Mouse (Mus musculus) midbrain, embryonic 11.5 days (tissue): Measurements from ENCODE around the gene Zbtb49. TPM values are rescaled to one million over a fixed set of nuclear protein-coding genes. Genes with fewer than 3 reads are reported as not detected.

Experiments used
- ATAC-seq: fragments of 200-750 bp; cut with Nextera tagmentation; 2 replicates; pipeline ENCODE4 v1.8.0; 2017; ENCODE audit warnings: moderate TSS enrichment, moderate library complexity; ENCODE audit not compliant: low FRiP score
- DNase-seq: peaks from one replicate; pipeline ENCODE4 v3.0.0; 2015; ENCODE audit warnings: low spot score; ENCODE audit errors: missing footprints
- H3K27ac ChIP-seq: fragments of 300-500 bp; sonication (generic); 2 replicates; pipeline ENCODE4 v1.5.1; 2014; ENCODE audit warnings: low read depth, low read length
- H3K27me3 ChIP-seq: fragments of 300-500 bp; sonication (generic); 2 replicates; pipeline ENCODE4 v1.6.1; 2014; ENCODE audit warnings: mild to moderate bottlenecking, low read length, moderate library complexity, mixed read lengths; ENCODE audit not compliant: control insufficient read depth, insufficient read depth
- H3K36me3 ChIP-seq: fragments of 300-500 bp; sonication (generic); 2 replicates; pipeline ENCODE4 v1.6.1; 2014; ENCODE audit warnings: mild to moderate bottlenecking, low read length, moderate library complexity, mixed read lengths; ENCODE audit not compliant: control insufficient read depth, insufficient read depth
- H3K4me1 ChIP-seq: fragments of 300-500 bp; sonication (generic); 2 replicates; pipeline ENCODE4 v1.6.1; 2014; ENCODE audit warnings: low read length; ENCODE audit not compliant: control insufficient read depth, insufficient read depth
- H3K4me2 ChIP-seq: fragments of 300-500 bp; sonication (generic); 2 replicates; pipeline ENCODE4 v1.6.1; 2014; ENCODE audit warnings: mild to moderate bottlenecking, moderate library complexity
- H3K4me3 ChIP-seq: fragments of 300-500 bp; sonication (generic); 2 replicates; pipeline ENCODE4 v1.5.1; 2014; ENCODE audit warnings: low read depth, low read length
- H3K9ac ChIP-seq: fragments of 300-500 bp; sonication (generic); 2 replicates; pipeline ENCODE4 v1.6.1; 2014; ENCODE audit warnings: low read length
- H3K9me3 ChIP-seq: fragments of 300-500 bp; sonication (generic); 2 replicates; pipeline ENCODE4 v1.6.1; 2016; ENCODE audit warnings: low read length; ENCODE audit not compliant: control insufficient read depth
- WGBS: fragments of 180-500 bp; shearing (Covaris S2); extraction: QIAGEN DNeasy Blood & Tissue Kit; methylation state at CpG from one replicate; pipeline ENCODE4 v1.1.7; 2014; 5-methylcytosine and 5-hydroxymethylcytosine counted together
- polyA plus RNA-seq: library from polyadenylated mRNA; unstranded; fragments of >200 nt; fragmentation: Nextera tagmentation; extraction: Ambion mirVana; gene quantifications from 2 replicates; pipeline ENCODE4 v1.2.1, GENCODE M21; 2014

Gene Zbtb49
- 13.5 and 17.8 TPM in 2 replicates for polyA plus RNA-seq

- Histone ChIP-seq H3K4me1 (peaks cover 13% of the 10 kb centered on the region), H3K9ac (peak within 1 kb of the TSS; percentile 87), H3K4me2 (peak within 1 kb of the TSS; percentile 89), H3K4me3 (peak within 1 kb of the TSS; percentile 77), H3K27me3 (no peaks in the 10 kb centered on the region), H3K36me3 (peaks cover 11% of the 10 kb centered on the region; the same call in 1 of the 2 replicates), H3K27ac (no peak within 1 kb of the TSS), H3K9me3 (no peaks in the 10 kb centered on the region)
- ATAC-seq (peak; percentile 96), DNase-seq (peak; percentile 100)
- under 1% methylated on average over 55 of the region's 55 CpGs for WGBS
Observed at GRCm38 (mm10) chr5:38220328-38220912, at the start of gene Zbtb49, which contains the start of gene Lyar. Gene Zbtb49, minus strand, starts transcription at chr5:38220457. Gene Lyar, plus strand, starts transcription at chr5:38220470.

- Histone ChIP-seq H3K27me3 (no peaks in the 10 kb centered on the region; the same call in 1 of the 2 replicates), H3K9ac (peak within 1 kb of the TSS; percentile 90), H3K4me2 (peak within 1 kb of the TSS; percentile 86), H3K36me3 (peaks cover 12% of the 10 kb centered on the region; the same call in 1 of the 2 replicates), H3K9me3 (no peaks in the 10 kb centered on the region), H3K4me1 (peaks cover 8% of the 10 kb centered on the region), H3K27ac (no peak within 1 kb of the TSS; the same call in 1 of the 2 replicates), H3K4me3 (peak within 1 kb of the TSS; percentile 94)
- under 1% methylated on average over 40 of the region's 40 CpGs for WGBS
- ATAC-seq, result peak; percentile 77
- DNase-seq, result peak; percentile 98
Observed at GRCm38 (mm10) chr5:38260107-38260682, 39.9 kb upstream of the Zbtb49 start, which contains the start of gene Tmem128. Gene Tmem128, plus strand, starts transcription at chr5:38260185.

DNA sequence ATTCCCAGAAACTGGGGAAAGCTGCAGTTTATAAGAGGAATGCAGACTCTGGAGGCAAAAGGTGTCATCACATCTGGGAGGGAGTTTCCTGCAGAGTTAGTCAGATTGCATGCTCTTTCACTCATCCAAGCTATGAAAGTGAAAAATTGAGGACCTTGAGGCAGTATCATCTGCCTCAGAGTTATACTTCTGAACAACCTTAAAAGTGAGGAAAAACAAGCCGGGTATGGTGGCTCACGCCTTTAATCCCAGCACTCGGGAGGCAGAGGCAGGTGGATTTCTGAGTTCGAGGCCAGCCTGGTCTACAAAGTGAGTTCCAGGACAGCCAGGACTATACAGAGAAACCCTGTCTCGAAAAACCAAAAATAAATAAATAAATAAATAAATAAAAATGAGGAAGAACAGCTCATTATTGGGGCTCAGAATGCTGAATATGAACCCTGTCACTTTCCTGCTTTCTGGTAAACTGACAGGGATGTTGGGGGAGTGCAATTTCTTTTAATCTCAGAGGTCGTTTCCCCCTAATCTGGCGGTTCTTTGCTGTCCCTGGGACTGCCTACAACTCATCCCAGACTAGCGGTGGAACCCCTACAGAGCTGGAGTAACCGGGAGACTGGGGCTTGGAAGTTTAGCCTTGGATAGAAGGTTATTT is 39.3 kb upstream of the Zbtb49 start:
- no peaks in the 10 kb centered on the region; the same call in 1 of the 2 replicates for H3K27me3 ChIP-seq
- H3K4me3 ChIP-seq, result peak overlapping the region; percentile 94
- H3K9ac ChIP-seq, result peak overlapping the region; percentile 90
- ATAC-seq, result peak; percentile 22; the same call in 1 of the 2 replicates
- DNase-seq, result peak; percentile 83
- peaks cover 6% of the 10 kb centered on the region; the same call in 1 of the 2 replicates for H3K36me3 ChIP-seq
- WGBS, result 37% methylated on average over 8 of the region's 9 CpGs
- no peak overlapping the region; the same call in 1 of the 2 replicates for H3K27ac ChIP-seq
- no peaks in the 10 kb centered on the region for H3K9me3 ChIP-seq
- H3K4me1 ChIP-seq, result peaks cover 8% of the 10 kb centered on the region
- H3K4me2 ChIP-seq, result peak overlapping the region; percentile 86

DNA sequence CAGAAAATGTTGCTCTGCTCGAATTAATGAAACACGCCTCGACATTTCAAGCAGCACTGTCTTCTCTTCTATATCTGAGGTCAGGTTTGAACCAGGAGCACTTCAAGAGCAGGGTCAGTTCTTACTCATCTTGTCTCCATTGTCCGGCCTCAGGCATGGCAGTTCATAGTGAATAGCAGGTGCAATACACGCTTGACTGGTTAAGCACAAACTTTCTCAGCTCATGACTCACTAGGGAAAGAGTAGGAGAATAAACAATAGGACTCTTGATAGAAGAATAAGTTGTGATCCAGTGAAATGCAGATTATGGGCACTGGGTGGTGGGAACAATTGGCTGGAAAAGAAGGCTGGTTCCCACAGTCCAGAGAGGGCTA is 38.5 kb upstream of the Zbtb49 start:
- no peaks in the 10 kb centered on the region for H3K9me3 ChIP-seq
- 83% methylated on average over 5 of the region's 5 CpGs for WGBS
- no peak overlapping the region for H3K27ac ChIP-seq
- no peak for ATAC-seq
- peaks cover 8% of the 10 kb centered on the region for H3K4me1 ChIP-seq
- H3K27me3 ChIP-seq, result no peaks in the 10 kb centered on the region; the same call in 1 of the 2 replicates
- H3K4me3 ChIP-seq, result no peak overlapping the region
- peaks cover 4% of the 10 kb centered on the region; the same call in 1 of the 2 replicates for H3K36me3 ChIP-seq
- no peak overlapping the region for H3K4me2 ChIP-seq
- peak; percentile 28 for DNase-seq
- no peak overlapping the region for H3K9ac ChIP-seq

DNA sequence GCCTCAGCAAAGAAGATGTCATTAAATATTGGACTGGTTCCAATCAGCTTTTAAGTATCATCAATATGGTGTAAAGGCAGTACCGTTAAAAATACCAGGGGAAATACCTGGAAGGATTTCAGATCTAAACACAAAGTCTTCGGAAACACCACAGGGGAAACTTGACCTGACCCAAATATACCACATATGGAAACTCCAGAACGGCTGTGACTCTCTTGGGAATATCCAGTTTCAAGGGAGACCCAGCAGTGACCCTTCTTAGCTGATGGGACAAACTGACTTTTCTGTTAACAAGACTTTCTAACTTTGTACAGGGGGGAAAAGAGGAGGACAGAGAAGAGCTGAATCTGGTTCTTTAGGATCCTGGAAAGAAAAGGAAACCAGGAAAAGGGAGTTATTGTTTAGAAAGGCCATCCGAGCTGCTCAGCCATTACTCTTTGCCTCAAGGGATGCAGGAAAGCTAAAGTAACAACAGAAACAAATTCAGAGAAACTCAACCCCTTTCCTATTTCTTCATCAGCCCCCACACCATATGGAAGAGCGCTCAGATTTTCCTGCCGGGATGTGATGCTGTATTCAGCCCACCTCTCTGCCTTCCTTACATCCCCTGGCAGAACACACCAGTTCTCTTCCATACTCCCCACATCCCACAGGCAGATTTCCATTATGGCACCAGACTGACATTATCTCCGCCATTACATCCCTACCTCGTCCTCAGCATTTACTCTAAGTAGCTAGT is 37.9 kb upstream of the Zbtb49 start:
- ATAC-seq, result no peak
- Histone ChIP-seq H3K4me2 (no peak overlapping the region), H3K27ac (no peak overlapping the region), H3K4me3 (no peak overlapping the region), H3K27me3 (no peaks in the 10 kb centered on the region; the same call in 1 of the 2 replicates), H3K36me3 (no peaks in the 10 kb centered on the region; the same call in 1 of the 2 replicates), H3K9me3 (no peaks in the 10 kb centered on the region), H3K4me1 (peaks cover 8% of the 10 kb centered on the region), H3K9ac (no peak overlapping the region)
- WGBS, result 79% methylated on average over 8 of the region's 8 CpGs
- peak; percentile 28 for DNase-seq

GRCm38 (mm10) chr5:38256551-38256950 is 36.3 kb upstream of the Zbtb49 start:
- no peaks in the 10 kb centered on the region; the same call in 1 of the 2 replicates for H3K27me3 ChIP-seq
- H3K27ac ChIP-seq, result no peak overlapping the region
- peak; percentile 70 for DNase-seq
- no peak overlapping the region for H3K4me3 ChIP-seq
- H3K36me3 ChIP-seq, result no peaks in the 10 kb centered on the region
- no peak for ATAC-seq
- WGBS, result 78% methylated on average over 1 of the region's 1 CpGs
- H3K9me3 ChIP-seq, result no peaks in the 10 kb centered on the region
- peaks cover 8% of the 10 kb centered on the region for H3K4me1 ChIP-seq
- no peak overlapping the region for H3K9ac ChIP-seq
- no peak overlapping the region for H3K4me2 ChIP-seq

DNA sequence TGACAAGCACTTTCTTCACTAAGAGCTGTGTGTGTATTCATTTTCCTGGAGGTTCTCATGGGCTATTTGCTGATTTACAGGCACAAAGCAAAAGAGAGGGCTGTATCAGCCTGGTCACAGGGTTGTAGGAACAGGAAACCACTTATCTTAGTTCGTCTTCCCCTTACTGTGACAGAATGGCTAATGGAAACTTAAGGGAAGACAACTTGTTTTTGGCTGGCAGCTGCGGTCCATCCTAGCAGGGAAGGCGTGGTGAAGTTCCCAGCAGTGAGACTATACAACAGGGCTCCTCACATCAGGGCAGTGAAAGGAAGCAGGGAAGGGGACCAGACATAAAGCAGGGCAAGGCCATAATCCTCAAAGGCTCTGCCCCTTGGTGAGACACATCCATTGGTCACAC is 35.4 kb upstream of the Zbtb49 start:
- DNase-seq, result no peak
- no peak overlapping the region for H3K9ac ChIP-seq
- H3K4me1 ChIP-seq, result peaks cover 2% of the 10 kb centered on the region; the same call in 1 of the 2 replicates
- ATAC-seq, result no peak
- no peaks in the 10 kb centered on the region for H3K9me3 ChIP-seq
- 75% methylated on average over 3 of the region's 3 CpGs for WGBS
- H3K36me3 ChIP-seq, result no peaks in the 10 kb centered on the region
- H3K4me3 ChIP-seq, result no peak overlapping the region
- H3K27me3 ChIP-seq, result no peaks in the 10 kb centered on the region; the same call in 1 of the 2 replicates
- H3K27ac ChIP-seq, result no peak overlapping the region
- H3K4me2 ChIP-seq, result no peak overlapping the region

- 48% methylated on average over 4 of the region's 4 CpGs for WGBS
- no peaks in the 10 kb centered on the region for H3K9me3 ChIP-seq
- no peak overlapping the region for H3K4me3 ChIP-seq
- no peak overlapping the region for H3K27ac ChIP-seq
- no peaks in the 10 kb centered on the region; the same call in 1 of the 2 replicates for H3K27me3 ChIP-seq
- peaks cover 2% of the 10 kb centered on the region; the same call in 1 of the 2 replicates for H3K4me1 ChIP-seq
- H3K9ac ChIP-seq, result no peak overlapping the region
- ATAC-seq (no peak), DNase-seq (no peak)
- H3K36me3 ChIP-seq, result no peaks in the 10 kb centered on the region
- H3K4me2 ChIP-seq, result no peak overlapping the region
Observed at GRCm38 (mm10) chr5:38255195-38255594, 34.9 kb upstream of the Zbtb49 start.
